Mouse (Mus musculus): Measurements from ENCODE around the gene Dlg1. TPM values are rescaled to one million over a fixed set of nuclear protein-coding genes. Genes with fewer than 3 reads are reported as not detected.
"Not testable (repeated sequence)": the region's sequence is repeated elsewhere in the genome, so short reads cannot be mapped to it uniquely, and the experiment has no call there.

Dlg1 gene
- polyA plus RNA-seq, 1 experiment from 2014 or later, result 31.3 TPM

- Histone ChIP-seq H3K27me3 (no peaks in the 10 kb centered on the region), H3K27ac (no peak overlapping the region), H3K9ac (no peak overlapping the region), H3K4me3 (replicated peaks) (no peak overlapping the region), H3K4me1 (peaks cover 5% of the 10 kb centered on the region; the same call in 1 of the 2 replicates), H3K4me2 (no peak overlapping the region), H3K36me3 (no peaks in the 10 kb centered on the region), H3K9me3 (replicated peaks) (no peaks in the 10 kb centered on the region)
- 50% methylated on average over 6 of the region's 6 CpGs for WGBS
- ATAC-seq (replicated peaks; ENCODE audit: low FRiP score), result no peak
These were observed 33.1 kb downstream of the Dlg1 start for GRCm38 (mm10) chr16:31696367-31696766.

- H3K4me1 ChIP-seq, result peaks cover 5% of the 10 kb centered on the region; the same call in 1 of the 2 replicates
- WGBS, result 88% methylated on average over 4 of the region's 4 CpGs
- H3K27me3 ChIP-seq, result no peaks in the 10 kb centered on the region
- H3K9me3 ChIP-seq (replicated peaks), result no peaks in the 10 kb centered on the region
- no peaks in the 10 kb centered on the region for H3K36me3 ChIP-seq
- no peak overlapping the region for H3K27ac ChIP-seq
- ATAC-seq (replicated peaks; ENCODE audit: low FRiP score), result no peak
- H3K9ac ChIP-seq, result no peak overlapping the region
- no peak overlapping the region for H3K4me3 ChIP-seq (replicated peaks)
- no peak overlapping the region for H3K4me2 ChIP-seq
These were observed 34.1 kb downstream of the Dlg1 start for GRCm38 (mm10) chr16:31697341-31697740.

- H3K36me3 ChIP-seq, result no peaks in the 10 kb centered on the region
- no peak overlapping the region for H3K4me2 ChIP-seq
- H3K9me3 ChIP-seq (replicated peaks), result no peaks in the 10 kb centered on the region
- H3K9ac ChIP-seq, result no peak overlapping the region
- H3K27ac ChIP-seq, result no peak overlapping the region
- no peak for ATAC-seq (replicated peaks; ENCODE audit: low FRiP score)
- H3K4me1 ChIP-seq, result peaks cover 6% of the 10 kb centered on the region; the same call in 1 of the 2 replicates
- H3K27me3 ChIP-seq, result no peaks in the 10 kb centered on the region
- H3K4me3 ChIP-seq (replicated peaks), result no peak overlapping the region
- 22% methylated on average over 2 of the region's 2 CpGs for WGBS
These were observed 42.0 kb downstream of the Dlg1 start for GRCm38 (mm10) chr16:31705213-31705612.

- WGBS, result 94% methylated on average over 3 of the region's 3 CpGs
These were observed 42.7 kb downstream of the Dlg1 start for GRCm38 (mm10) chr16:31705904-31706303.

GRCm38 (mm10) chr16:31707326-31707725, 44.1 kb downstream of the Dlg1 start:
- 70% methylated on average over 3 of the region's 3 CpGs for WGBS
- Histone ChIP-seq H3K4me2 (no peak overlapping the region), H3K4me1 (peaks cover 6% of the 10 kb centered on the region; the same call in 1 of the 2 replicates), H3K9ac (no peak overlapping the region), H3K27me3 (no peaks in the 10 kb centered on the region), H3K36me3 (no peaks in the 10 kb centered on the region), H3K4me3 (replicated peaks) (no peak overlapping the region), H3K27ac (no peak overlapping the region), H3K9me3 (replicated peaks) (no peaks in the 10 kb centered on the region)
- no peak for ATAC-seq (replicated peaks; ENCODE audit: low FRiP score)

More at GRCm38 (mm10) chr16:31705904-31706303, 42.7 kb downstream of the Dlg1 start:
- Histone ChIP-seq H3K27me3 (no peaks in the 10 kb centered on the region), H3K4me2 (no peak overlapping the region), H3K9me3 (replicated peaks) (no peaks in the 10 kb centered on the region), H3K27ac (no peak overlapping the region), H3K4me1 (peaks cover 6% of the 10 kb centered on the region; the same call in 1 of the 2 replicates), H3K36me3 (no peaks in the 10 kb centered on the region), H3K9ac (no peak overlapping the region), H3K4me3 (replicated peaks) (no peak overlapping the region)
- ATAC-seq (replicated peaks; ENCODE audit: low FRiP score), result no peak

- Histone ChIP-seq H3K9ac (no peak overlapping the region), H3K4me2 (no peak overlapping the region)
- no peak for ATAC-seq (replicated peaks; ENCODE audit: low FRiP score)
These were observed 59.7 kb downstream of the Dlg1 start for GRCm38 (mm10) chr16:31722991-31723390.

GRCm38 (mm10) chr16:31724121-31724520, 60.9 kb downstream of the Dlg1 start:
- Histone ChIP-seq H3K27ac (no peak overlapping the region), H3K9me3 (replicated peaks) (no peaks in the 10 kb centered on the region), H3K27me3 (no peaks in the 10 kb centered on the region), H3K4me2 (no peak overlapping the region), H3K4me1 (no peaks in the 10 kb centered on the region), H3K36me3 (no peaks in the 10 kb centered on the region; the same call in 1 of the 2 replicates), H3K4me3 (replicated peaks) (no peak overlapping the region), H3K9ac (no peak overlapping the region)
- 2% methylated on average over 1 of the region's 1 CpGs for WGBS
- no peak for ATAC-seq (replicated peaks; ENCODE audit: low FRiP score)

More at GRCm38 (mm10) chr16:31722991-31723390, 59.7 kb downstream of the Dlg1 start:
- no peaks in the 10 kb centered on the region for H3K4me1 ChIP-seq
- peaks cover 4% of the 10 kb centered on the region; the same call in 1 of the 2 replicates for H3K36me3 ChIP-seq
- no peak overlapping the region for H3K4me3 ChIP-seq (replicated peaks)
- no peaks in the 10 kb centered on the region for H3K27me3 ChIP-seq
- H3K27ac ChIP-seq, result no peak overlapping the region
- H3K9me3 ChIP-seq (replicated peaks), result no peaks in the 10 kb centered on the region
- WGBS, result 91% methylated on average over 1 of the region's 1 CpGs

- ATAC-seq (replicated peaks; ENCODE audit: low FRiP score), result no peak
- 78% methylated on average over 4 of the region's 4 CpGs for WGBS
These were observed 61.6 kb downstream of the Dlg1 start for GRCm38 (mm10) chr16:31724818-31725217.

GRCm38 (mm10) chr16:31730971-31731370, 67.7 kb downstream of the Dlg1 start:
- H3K9me3 ChIP-seq (replicated peaks); H3K4me1 ChIP-seq; H3K27me3 ChIP-seq; H3K27ac ChIP-seq; H3K9ac ChIP-seq; H3K4me2 ChIP-seq; H3K4me3 ChIP-seq (replicated peaks); H3K36me3 ChIP-seq; ATAC-seq (replicated peaks; ENCODE audit: low FRiP score): not testable (repeated sequence)
- WGBS, result 97% methylated on average over 1 of the region's 1 CpGs

More at GRCm38 (mm10) chr16:31724818-31725217, 61.6 kb downstream of the Dlg1 start:
- no peaks in the 10 kb centered on the region for H3K9me3 ChIP-seq (replicated peaks)
- H3K9ac ChIP-seq, result no peak overlapping the region
- H3K27me3 ChIP-seq, result no peaks in the 10 kb centered on the region
- H3K4me3 ChIP-seq (replicated peaks), result no peak overlapping the region
- no peak overlapping the region for H3K27ac ChIP-seq
- no peaks in the 10 kb centered on the region; the same call in 1 of the 2 replicates for H3K36me3 ChIP-seq
- H3K4me2 ChIP-seq, result no peak overlapping the region
- no peaks in the 10 kb centered on the region for H3K4me1 ChIP-seq

GRCm38 (mm10) chr16:31737081-31737480, 73.8 kb downstream of the Dlg1 start:
- H3K4me1 ChIP-seq, result peaks cover 6% of the 10 kb centered on the region; the same call in 1 of the 2 replicates
- H3K9me3 ChIP-seq (replicated peaks), result no peaks in the 10 kb centered on the region
- 71% methylated on average over 4 of the region's 4 CpGs for WGBS
- H3K4me2 ChIP-seq, result no peak overlapping the region
- no peak for ATAC-seq (replicated peaks; ENCODE audit: low FRiP score)
- H3K27ac ChIP-seq, result no peak overlapping the region
- H3K4me3 ChIP-seq (replicated peaks), result no peak overlapping the region
- H3K9ac ChIP-seq, result no peak overlapping the region
- 0 out of 2 replicates have a peak, but pooled peaks cover 3% of the 10 kb centered on the region for H3K36me3 ChIP-seq
- H3K27me3 ChIP-seq, result no peaks in the 10 kb centered on the region

- no peak for ATAC-seq (replicated peaks; ENCODE audit: low FRiP score)
- peaks cover 6% of the 10 kb centered on the region; the same call in 1 of the 2 replicates for H3K4me1 ChIP-seq
- H3K27me3 ChIP-seq, result no peaks in the 10 kb centered on the region
- H3K9me3 ChIP-seq (replicated peaks), result no peaks in the 10 kb centered on the region
- 39% methylated on average over 3 of the region's 3 CpGs for WGBS
- no peak overlapping the region for H3K4me3 ChIP-seq (replicated peaks)
- no peak overlapping the region for H3K27ac ChIP-seq
- 0 out of 2 replicates have a peak, but pooled peaks cover 3% of the 10 kb centered on the region for H3K36me3 ChIP-seq
- H3K4me2 ChIP-seq, result no peak overlapping the region
- no peak overlapping the region for H3K9ac ChIP-seq
These were observed 74.5 kb downstream of the Dlg1 start for GRCm38 (mm10) chr16:31737761-31738160.

GRCm38 (mm10) chr16:31740271-31740670, 77.0 kb downstream of the Dlg1 start:
- Histone ChIP-seq H3K4me2 (no peak overlapping the region), H3K27me3 (no peaks in the 10 kb centered on the region), H3K9me3 (replicated peaks) (peaks cover 7% of the 10 kb centered on the region; the same call in 1 of the 2 replicates), H3K36me3 (peaks cover 12% of the 10 kb centered on the region), H3K27ac (no peak overlapping the region), H3K4me3 (replicated peaks) (no peak overlapping the region), H3K9ac (no peak overlapping the region), H3K4me1 (peaks cover 6% of the 10 kb centered on the region; the same call in 1 of the 2 replicates)
- no peak for ATAC-seq (replicated peaks; ENCODE audit: low FRiP score)
- WGBS, result 57% methylated on average over 8 of the region's 8 CpGs

GRCm38 (mm10) chr16:31740704-31741103, 77.5 kb downstream of the Dlg1 start:
- ATAC-seq (replicated peaks; ENCODE audit: low FRiP score), result no peak
- 74% methylated on average over 5 of the region's 5 CpGs for WGBS
- H3K27ac ChIP-seq, result no peak overlapping the region

More at GRCm38 (mm10) chr16:31740704-31741103, 77.5 kb downstream of the Dlg1 start:
- H3K4me1 ChIP-seq, result peaks cover 6% of the 10 kb centered on the region; the same call in 1 of the 2 replicates
- peaks cover 7% of the 10 kb centered on the region; the same call in 1 of the 2 replicates for H3K9me3 ChIP-seq (replicated peaks)
- H3K36me3 ChIP-seq, result peaks cover 16% of the 10 kb centered on the region
- H3K4me2 ChIP-seq, result no peak overlapping the region
- H3K27me3 ChIP-seq, result no peaks in the 10 kb centered on the region
- H3K4me3 ChIP-seq (replicated peaks), result no peak overlapping the region
- no peak overlapping the region for H3K9ac ChIP-seq
